Mouse (Mus musculus) heart, postnatal 4 days (tissue): ENCODE measurements around the gene Cd247. TPM values are rescaled to one million over a fixed set of nuclear protein-coding genes. Genes with fewer than 3 reads are reported as not detected.

Source experiments
- DNase-seq: peaks from one replicate; pipeline ENCODE4 v3.0.0; 2021
- total RNA-seq, 2 experiments: library from RNA; stranded (reverse); gene quantifications; 2 replicates each; pipeline ENCODE4 v1.2.3; 2021

The Cd247 gene
- total RNA-seq, 2 experiments from 2014 or later, result 0.29 to 0.69 TPM

- DNase-seq, result peak; percentile 50
These were observed 12.8 kb upstream of the Cd247 start for GRCm38 (mm10) chr1:165775518-165776294.

GRCm38 (mm10) chr1:165779954-165780585, 8.4 kb upstream of the Cd247 start:
- DNase-seq, result no peak

- peak; percentile 49 for DNase-seq
These were observed 7.8 kb upstream of the Cd247 start for GRCm38 (mm10) chr1:165780586-165781111.

GRCm38 (mm10) chr1:165781426-165781825, 7.1 kb upstream of the Cd247 start:
- DNase-seq, result no peak

- no peak for DNase-seq
These were observed 6.6 kb upstream of the Cd247 start for GRCm38 (mm10) chr1:165781911-165782310.

- DNase-seq, result no peak
These were observed 2.2 kb upstream of the Cd247 start for GRCm38 (mm10) chr1:165786296-165786695.

- no peak for DNase-seq
These were observed 682 bp downstream of the Cd247 start for GRCm38 (mm10) chr1:165789066-165789660.

GRCm38 (mm10) chr1:165789963-165790362, 1.5 kb downstream of the Cd247 start:
- no peak for DNase-seq

GRCm38 (mm10) chr1:165790461-165791210, 2.2 kb downstream of the Cd247 start:
- no peak for DNase-seq

- no peak for DNase-seq
These were observed 2.9 kb downstream of the Cd247 start for GRCm38 (mm10) chr1:165791411-165791810.

GRCm38 (mm10) chr1:165801709-165802310, 13.3 kb downstream of the Cd247 start:
- DNase-seq, result no peak

GRCm38 (mm10) chr1:165803107-165803506, 14.6 kb downstream of the Cd247 start:
- no peak for DNase-seq

GRCm38 (mm10) chr1:165804133-165804532, 15.7 kb downstream of the Cd247 start:
- no peak for DNase-seq

- DNase-seq, result no peak
These were observed 22.2 kb downstream of the Cd247 start for GRCm38 (mm10) chr1:165810633-165811032.

GRCm38 (mm10) chr1:165811170-165811569, 22.7 kb downstream of the Cd247 start:
- no peak for DNase-seq

- no peak for DNase-seq
These were observed 24.3 kb downstream of the Cd247 start for GRCm38 (mm10) chr1:165812775-165813174.

GRCm38 (mm10) chr1:165814116-165814515, 25.6 kb downstream of the Cd247 start:
- no peak for DNase-seq

- DNase-seq, result peak; percentile 20
These were observed 26.2 kb downstream of the Cd247 start for GRCm38 (mm10) chr1:165814521-165815278.

- no peak for DNase-seq
These were observed 27.9 kb downstream of the Cd247 start for GRCm38 (mm10) chr1:165816391-165816790.

- DNase-seq, result no peak
These were observed 28.8 kb downstream of the Cd247 start for GRCm38 (mm10) chr1:165817264-165817663.

GRCm38 (mm10) chr1:165818145-165818860, 29.8 kb downstream of the Cd247 start:
- DNase-seq, result no peak
